Mouse (Mus musculus): ENCODE results near the gene Csrnp3.

Gene Csrnp3

DNA sequence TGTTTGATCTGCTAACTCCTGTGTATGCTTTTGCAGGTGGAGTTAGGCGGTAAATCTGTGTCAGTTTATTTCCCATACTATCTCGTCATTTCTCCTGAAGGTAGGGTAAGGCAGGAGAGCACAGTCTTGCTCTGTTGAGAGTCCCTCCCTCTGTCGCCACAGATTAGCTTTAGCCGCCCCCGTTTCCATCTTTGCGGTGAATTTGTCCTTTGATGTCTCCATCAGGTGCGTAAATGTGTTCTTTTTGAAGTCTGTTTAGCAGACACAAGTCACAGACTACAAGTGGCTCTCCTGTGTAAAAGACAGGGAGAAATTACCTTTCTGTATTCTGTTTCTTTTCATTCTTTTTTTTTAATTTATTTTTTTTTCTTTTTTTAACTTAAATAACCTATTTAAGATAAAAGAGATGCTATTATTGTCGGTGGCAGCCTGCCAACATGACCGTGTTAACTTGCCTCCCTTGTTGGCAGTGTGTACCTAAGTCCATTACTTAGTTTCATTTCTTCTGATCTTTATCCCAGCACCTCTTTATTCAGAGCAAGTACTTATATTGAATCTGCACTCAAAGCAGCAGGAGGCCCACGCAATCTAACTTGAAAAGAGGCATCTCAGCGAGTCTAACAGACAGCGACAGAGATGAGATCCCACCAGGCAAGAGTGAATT lies 25.5 kb downstream of the Csrnp3 start:
- DNase-seq = peak in 1 of 2 experiments; percentile 8

DNA sequence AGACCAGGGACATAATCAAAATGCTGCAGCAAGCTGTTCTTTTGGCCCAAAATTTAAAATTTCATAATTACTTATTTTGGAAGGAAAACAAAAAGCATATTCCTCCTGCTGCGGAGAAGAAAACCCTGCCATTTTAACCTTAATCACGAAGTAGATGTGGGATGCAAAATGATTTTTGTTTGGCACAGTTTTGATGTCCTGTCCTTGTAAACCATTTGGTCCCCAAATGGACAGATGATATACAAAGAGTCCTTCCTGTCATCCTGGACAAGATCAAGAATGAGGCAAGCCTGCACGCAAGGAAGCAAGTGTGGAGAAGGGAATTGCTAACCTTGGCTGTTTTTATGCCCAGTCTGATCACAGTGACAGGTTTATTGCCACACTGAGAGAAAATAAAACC lies 46.0 kb downstream of the Csrnp3 start:
- peak; percentile 25 to 42 for DNase-seq

DNA sequence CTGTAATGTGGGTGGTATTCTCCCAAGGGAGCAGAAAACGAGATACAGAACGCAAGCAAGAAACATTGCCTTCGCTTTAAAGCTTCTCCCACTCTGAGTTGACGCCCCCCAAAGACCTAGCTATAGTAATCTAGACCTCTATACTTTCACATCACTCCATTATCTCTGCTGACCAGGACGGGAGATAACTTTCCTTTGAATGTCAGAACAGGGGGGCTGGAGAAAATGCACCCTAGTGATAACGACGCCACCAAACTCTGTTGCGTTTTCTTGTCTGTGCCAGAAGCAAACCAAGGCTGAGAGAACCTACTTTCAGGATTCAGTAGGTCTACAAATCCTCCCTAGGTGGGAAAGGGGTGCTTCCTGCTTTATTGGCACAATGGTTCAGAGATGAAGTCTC lies 47.7 kb downstream of the Csrnp3 start:
- no peak for DNase-seq

DNA sequence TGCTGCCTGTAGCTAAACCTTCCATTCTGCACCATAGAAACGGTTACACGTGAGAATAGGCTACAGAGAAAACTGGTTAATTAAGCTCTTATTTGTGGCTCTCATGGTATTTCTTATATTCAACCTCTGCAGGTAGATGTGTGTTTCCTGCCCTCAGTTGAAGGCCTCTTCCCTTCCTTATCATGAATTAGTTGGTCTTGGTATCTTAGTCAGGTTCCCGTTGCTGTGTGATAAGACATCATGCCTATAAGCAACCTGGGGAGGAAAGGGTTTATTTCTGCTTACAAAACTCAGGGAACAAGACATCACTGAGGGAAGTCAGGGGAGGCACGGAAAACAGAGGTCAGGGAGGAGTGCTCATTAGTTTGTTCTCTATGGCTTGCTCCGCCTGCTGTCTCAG lies 48.7 kb downstream of the Csrnp3 start:
- no peak for DNase-seq

DNA sequence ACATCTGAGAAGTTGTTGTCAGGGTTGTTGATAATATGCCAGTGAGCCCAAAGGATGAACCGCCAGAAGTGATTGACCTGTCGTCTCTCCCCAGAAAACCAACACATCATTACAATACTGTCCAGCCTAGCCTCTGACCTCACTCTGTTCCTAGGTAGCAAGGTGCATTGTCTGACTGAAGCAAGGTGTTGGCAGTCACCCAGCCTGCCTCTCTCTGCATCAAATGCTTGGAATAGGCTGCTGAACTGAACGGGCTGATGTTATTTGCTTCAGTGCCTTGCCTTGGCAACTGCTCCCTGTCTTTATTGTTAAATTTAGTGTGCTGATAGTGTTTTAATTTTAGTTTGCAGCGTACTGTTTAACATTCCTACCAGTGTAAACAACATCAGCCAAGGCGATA lies 51.0 kb downstream of the Csrnp3 start:
- peak; percentile 51 to 57 for DNase-seq

DNA sequence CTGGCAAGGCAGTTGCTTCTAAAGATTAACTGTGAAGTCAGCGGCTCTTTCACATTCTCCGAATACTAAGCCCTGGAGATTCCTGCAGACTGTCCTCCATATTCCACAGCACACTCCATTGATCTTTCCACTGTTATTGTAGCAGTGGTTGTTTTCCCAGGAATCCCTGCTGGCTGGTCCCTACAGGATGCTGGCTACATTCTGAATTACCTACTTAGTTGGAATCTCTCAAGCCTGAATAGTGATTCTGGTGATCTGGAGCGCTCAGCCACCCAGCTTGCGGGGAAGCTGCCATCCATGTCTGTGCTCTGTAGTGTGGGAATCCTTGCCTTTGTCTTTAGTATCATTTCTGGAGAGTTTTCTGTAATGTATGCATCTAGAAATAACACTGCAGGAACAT lies 51.5 kb downstream of the Csrnp3 start:
- peak; percentile 11 to 14 for DNase-seq

DNA sequence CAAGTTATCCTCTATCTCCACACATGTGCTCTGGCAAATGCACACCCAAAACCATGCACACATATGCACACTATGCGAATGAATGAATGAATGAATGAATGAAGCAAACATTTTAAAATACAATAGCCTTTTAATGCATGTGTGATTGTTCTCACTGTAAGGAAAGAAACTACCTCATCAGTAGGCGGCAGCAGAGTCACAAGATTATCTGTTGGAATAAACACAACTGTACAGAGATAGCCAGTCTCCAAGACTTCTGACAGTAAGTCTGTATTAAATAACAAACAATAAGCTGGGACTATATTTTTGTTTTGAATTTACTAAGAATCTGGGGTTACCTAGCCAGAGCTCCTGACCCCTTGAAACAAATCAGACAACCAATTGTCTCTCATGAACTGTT lies 53.9 kb downstream of the Csrnp3 start:
- DNase-seq = no peak

DNA sequence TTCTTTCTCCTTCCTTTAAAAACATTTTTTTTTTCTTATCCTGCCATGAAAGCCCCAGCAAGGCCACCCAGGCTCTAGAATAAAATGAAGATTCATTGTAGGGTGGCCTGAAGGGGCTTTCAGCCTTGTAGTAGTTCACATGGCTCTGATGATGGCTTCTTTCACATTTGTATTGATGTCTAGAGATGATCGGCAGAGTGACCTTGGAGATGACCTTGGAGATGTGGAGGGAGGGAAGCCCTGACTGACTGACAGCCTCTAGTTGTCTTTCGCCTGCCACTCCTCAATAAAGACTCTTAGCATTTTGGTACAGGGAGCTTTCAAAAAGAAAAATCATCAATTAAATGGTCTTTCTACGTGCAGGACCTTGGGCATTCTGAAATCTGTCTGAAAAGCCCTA lies 63.0 kb downstream of the Csrnp3 start:
- DNase-seq = no peak

DNA sequence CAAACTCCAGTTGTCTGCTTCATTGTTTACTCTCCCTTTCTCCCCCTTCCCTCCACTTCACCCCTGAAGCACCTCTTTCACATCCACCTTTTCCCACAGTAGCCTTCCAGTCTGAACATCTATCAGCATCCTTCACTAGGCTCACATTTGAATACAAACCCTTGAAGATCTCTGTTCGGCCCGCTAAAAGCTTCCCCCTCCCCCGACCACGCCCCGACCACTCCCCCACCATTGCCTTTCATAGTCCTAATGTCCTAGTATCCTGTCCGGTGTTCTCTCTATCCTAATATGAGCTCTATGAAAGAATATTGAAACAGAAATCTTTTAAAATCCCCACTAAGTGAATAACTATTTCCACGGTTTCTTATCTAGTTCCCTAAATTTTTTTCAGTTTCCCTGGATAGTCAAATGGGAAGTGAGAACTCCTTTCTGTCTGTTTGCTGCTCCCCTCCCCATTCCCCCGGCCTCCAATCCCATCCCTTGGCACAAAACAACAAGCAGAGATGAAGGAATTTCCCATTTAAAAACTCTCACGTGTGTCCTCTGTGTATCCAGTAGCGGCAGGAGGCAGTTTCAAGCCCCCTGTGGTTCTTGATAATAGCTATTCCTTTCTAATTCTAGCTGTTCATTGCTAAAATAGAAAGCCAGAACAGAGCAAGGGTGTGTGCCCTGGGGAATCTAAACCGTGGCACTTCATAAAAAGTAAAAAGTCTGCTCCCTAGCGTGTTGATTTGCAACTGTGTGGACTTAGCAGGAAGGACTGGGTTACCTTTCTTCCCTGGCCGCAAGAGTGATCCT lies 64.4 kb downstream of the Csrnp3 start:
- no peak for DNase-seq

DNA sequence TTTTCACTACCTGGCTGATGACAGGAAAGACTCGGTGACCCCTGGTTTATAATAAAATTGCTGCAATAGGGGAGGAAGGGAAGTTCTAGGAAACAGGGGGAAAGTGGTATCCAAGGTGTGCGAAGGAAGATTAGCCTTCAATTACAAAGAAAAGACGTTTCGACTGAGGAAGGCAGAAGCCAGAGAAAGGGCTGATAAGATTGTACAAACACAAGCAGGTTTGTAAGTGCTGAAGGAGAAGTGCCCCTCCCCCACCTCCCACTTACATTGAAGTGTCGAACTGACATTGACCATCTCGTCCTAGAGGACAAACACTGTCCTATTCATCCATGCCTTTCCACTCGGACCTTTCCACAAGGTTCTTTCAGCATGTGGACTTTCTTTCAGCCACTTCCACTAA lies 70.4 kb downstream of the Csrnp3 start:
- DNase-seq = no peak

DNA sequence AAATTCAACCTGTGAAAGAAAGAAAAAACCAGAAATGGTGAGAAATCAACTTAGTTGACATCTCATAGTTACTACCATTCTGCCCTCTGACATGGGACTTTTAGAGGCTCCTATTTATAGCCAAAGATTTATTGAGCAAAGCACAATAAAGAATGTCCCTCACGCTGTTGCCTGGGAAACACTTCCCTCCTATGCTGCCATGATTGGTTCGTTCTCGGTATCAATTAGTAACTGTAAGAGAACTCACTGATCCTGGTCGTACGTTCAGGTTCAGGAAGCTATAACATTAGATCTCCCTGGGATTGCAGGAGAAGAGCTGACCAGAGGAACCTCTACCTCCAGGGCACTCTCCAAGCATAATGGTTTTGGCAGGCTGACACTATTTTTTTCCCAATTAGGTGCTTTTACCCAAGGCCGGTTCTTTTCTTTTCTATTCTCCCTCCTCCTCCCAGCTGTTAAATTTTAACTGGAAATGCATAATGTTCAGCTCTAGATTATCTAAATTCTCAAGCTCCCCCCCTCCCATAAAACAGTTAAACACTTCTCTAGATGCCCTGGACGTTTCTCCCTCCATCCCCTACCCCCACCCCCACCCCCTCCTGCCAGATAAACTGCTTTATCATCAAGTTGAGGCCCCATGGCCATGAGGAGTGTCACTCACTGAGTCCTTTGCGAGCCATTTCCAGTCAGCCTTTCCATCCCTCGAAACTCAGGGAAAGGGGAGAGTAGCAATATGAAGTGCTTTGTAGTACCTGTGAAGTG lies 75.3 kb downstream of the Csrnp3 start:
- no peak for DNase-seq

DNA sequence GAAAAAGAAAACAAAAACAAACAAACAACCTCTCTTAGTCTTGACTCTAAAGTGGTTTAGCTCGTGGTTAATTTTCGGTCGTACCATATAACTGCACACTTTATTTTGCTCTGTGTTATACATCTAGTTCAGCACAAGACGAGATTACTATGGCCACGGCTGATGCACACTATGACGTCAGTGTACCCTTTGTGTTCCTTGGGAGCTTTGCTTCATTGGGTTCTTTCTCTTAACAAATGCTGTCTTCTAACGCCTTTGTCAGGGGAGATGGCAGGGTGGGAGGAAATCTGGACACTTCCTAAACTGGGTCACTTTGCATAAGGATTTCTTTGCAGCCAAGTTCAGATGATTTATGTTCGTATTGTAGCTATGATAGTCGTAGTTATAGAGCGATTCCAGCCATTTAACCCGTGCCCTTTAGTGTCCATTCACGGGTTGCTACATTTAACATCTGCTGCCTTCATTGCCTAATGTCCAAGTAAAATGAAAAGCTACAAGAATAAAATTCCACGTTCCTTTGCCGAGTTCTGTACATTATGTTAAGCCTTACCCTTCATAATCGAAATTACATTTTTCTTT lies 79.9 kb downstream of the Csrnp3 start:
- DNase-seq = no peak

DNA sequence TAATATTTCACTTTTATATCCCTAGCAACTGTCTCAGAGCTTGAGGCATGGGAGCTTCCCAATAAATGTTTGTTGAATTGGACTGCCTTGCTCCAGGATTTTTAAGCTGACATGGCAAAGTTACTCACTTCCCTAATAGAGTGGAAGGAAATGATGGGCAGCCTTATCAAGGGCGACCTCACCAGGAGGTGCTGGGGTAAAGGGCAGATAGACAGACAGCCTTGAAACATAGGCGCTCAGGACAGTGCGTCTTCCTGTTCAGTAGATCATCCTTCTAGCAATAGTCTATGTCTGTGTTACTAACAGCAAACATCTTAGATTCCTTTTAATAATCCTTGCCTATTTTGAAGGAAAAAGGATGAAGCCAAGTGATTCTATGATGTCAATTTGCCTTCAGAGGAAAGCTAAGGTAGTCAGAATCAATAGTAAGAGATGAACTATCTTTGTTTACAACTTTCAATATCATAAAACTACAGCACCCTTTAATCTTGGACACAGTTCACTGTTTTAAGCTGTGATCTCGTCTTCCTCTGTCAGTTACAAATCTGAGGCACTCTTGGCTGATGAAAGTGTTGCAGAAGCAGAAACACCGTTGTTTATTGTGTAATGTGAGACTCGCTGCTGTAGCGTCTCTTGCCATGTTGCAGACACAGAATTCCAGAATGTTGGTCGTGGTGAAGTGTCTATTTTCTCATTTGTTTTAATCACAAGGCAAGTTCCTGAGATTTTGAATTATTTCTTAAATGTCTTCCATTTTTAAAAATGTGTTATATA lies 81.6 kb downstream of the Csrnp3 start:
- DNase-seq = no peak

DNA sequence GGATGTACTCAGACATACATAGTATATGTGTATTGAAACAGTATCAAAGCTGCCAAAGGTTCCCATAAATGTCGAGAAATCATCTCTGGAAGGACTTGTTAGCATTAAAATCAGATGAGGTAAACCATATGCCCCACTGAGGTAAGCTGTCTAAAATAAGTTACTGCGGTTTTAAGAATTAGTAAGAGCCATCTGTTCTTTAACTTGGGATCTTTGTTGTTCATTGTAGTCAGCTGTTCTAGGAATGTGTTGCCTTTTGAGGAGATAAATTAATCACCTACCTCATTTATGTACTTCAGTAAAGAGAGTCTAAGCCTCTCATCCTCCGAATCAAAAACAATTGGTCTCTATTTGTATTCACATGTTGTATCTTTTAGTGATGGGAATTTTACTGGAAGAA lies 83.7 kb downstream of the Csrnp3 start:
- no peak for DNase-seq

DNA sequence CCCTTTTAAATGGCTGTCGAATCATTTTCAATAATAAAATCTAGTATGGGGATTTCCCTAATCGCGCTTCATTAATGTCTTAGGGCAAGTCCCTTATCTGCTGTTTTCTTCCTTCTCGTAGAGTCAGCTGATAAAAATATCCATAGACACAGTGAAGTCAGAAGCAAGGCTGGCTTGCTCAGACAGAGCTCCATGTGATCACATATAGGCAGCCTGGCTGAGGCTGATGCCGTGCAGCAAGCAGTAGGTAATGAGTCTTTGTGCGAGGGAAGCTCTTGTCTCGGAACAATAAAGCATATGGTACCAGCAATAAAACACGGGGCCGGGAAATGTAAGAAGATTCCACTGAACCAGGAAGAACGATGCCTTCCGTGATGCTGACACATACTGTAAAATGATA lies 84.4 kb downstream of the Csrnp3 start:
- DNase-seq = peak in 1 of 2 experiments; percentile 19

DNA sequence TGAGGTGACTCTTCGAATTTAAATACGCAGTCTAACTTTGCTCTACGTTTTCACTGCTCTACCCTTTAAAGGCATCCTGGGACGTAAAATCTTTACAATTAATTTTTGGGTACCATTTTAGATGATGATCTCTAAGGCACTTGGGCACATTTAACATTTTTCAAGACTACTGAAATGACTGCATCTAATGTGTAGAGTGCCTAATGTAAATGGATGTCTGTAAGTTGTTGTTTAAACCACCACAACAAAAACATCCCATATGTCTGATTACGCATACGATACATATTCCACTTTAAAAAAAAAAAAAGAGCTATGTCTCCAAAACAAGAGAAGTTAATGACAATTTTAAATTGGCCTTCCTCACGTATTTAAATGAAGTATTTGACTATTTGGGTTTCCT lies 85.7 kb downstream of the Csrnp3 start:
- no peak for DNase-seq

DNA sequence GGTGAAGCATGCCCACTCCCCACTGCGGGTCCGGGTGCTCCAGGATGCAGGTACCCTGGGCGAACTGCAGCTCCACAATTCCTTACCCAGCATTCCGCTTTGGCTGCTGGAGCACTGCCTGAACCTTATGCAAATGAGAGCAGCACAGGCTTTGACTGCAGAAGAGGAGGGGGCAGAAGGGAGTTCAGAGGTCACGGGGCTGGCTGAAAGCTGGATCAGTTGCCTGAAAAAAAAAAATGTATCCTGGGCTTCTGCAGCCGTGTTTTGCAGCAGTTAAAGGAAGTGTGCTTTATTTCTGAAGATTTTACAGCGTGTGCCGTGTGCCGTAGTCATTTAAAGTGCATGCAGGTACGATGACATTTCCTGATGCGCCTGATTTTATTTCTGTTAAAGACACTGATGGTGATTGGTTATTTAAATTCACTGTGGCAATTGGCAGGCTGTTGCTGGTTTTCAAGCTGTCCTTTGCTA lies 86.3 kb downstream of the Csrnp3 start:
- DNase-seq = peak; percentile 54 to 57

DNA sequence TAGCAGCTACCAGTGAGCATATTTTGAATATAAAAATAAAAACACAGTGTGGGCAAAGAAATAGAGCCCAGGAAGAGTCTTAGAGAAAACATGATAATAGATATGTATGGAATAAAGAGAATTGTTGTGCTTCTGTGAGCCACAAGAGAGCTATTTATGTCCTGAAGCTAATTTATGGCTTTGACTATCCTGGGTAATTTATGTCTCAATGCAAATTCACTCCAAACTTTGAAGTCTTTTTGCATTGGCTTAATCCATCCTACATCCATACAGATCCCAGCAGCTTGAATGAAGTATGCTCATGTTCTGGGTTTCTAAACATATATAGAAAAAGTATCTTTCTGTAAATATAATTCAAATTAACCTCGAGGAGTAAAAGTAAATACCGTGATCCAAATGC lies 88.5 kb downstream of the Csrnp3 start:
- DNase-seq = no peak

DNA sequence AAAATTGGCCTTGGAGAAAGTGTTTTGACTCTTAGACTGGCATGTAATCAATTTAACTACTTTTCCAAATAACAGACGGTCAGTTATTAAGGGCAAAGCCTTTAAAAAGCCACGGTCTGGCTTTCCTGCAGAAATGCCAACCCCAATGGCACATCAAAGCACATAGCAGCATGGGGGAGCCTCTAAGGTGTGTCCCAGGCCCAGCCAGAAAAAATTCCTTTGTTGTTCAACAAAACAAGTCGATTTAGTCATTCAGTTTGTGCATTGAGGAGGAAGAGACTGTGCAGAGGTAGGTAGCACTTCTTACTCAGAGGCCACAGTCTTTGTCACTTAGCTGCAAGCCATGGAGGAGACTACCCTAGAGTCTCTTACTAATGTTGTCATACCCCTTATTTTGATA lies 93.3 kb downstream of the Csrnp3 start:
- DNase-seq = no peak

DNA sequence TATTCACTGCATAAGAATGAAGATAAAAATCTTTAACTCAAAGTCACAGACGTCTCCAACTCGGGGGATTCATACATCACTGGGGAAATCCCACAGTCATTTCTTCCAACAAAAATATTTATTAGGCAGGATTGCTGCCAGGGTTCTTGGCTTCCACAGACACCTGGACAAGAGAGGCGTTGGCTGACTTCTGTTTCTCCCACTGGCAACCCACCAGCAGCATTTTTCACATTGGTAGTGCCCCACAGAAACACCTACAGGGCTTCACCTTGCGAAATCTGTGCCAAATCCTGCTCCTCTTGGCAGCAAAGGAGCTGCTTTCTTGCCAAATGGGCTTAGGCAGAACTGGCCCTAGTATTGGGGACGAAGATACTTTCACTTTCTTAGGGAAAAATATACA lies 94.8 kb downstream of the Csrnp3 start:
- peak; percentile 79 to 83 for DNase-seq

DNA sequence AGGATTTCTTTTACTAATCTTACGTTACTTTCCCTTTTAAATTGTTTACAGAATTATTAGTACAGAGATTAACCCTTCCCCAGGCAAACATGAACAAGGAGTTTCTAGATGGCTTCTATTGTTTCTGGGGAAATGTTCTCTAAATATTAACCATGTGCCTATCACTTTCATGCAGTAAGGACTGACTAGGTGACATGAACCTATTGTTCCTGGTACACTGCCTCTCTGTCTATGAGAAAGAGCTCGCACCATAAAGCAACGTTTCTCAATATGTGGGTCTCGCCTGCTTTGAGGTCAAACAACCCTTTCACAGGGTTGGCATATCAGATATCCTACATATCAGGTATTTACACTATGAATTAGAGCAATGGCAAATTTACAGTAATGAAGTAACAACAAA lies 96.8 kb downstream of the Csrnp3 start:
- no peak for DNase-seq

DNA sequence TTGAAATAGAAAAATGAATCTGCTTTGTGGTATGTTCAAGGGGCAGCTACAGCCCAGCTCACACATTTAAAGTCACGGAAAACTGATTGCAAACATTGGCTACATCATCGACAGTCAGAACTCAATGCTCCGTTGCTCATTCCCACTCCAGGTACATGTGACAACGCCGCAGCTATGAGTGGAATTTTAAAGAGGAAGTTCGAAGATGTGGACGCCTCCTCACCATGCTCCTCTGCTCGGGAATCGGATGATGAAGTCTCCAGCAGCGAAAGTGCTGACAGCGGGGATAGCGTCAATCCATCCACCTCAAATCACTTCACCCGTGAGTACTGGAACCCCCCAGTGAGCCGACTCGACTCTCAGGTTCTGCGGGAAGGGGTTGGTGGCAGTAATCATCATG lies 103.2 kb downstream of the Csrnp3 start:
- no peak for DNase-seq

All from cerebellum, adult 18-20 months (tissue).